Mouse (Mus musculus): ENCODE results near the gene Ldlrad3.
A peak's percentile ranks its signal among the peaks of the same experiment; 100 is the strongest.

Ldlrad3 gene

GRCm38 (mm10) chr2:101952951-101953361 is 233.2 kb downstream of the Ldlrad3 start:
- no peak for DNase-seq

GRCm38 (mm10) chr2:101950716-101951520 is 235.3 kb downstream of the Ldlrad3 start:
- DNase-seq: no peak

GRCm38 (mm10) chr2:101935006-101935405 is 251.2 kb downstream of the Ldlrad3 start:
- DNase-seq: no peak

GRCm38 (mm10) chr2:101933301-101933700 is 252.9 kb downstream of the Ldlrad3 start:
- no peak for DNase-seq

- DNase-seq: no peak
Observed at GRCm38 (mm10) chr2:101932169-101932936, 253.8 kb downstream of the Ldlrad3 start.

GRCm38 (mm10) chr2:101925591-101926188 is 260.5 kb downstream of the Ldlrad3 start:
- no peak for DNase-seq

- DNase-seq: no peak
Observed at GRCm38 (mm10) chr2:101925183-101925582, 261.0 kb downstream of the Ldlrad3 start.

- peak in 1 of 2 experiments; percentile 17 for DNase-seq
Observed at GRCm38 (mm10) chr2:101923181-101923580, 263.0 kb downstream of the Ldlrad3 start.

GRCm38 (mm10) chr2:101922302-101922701 is 263.9 kb downstream of the Ldlrad3 start:
- no peak for DNase-seq

- DNase-seq: no peak
Observed at GRCm38 (mm10) chr2:101920136-101920554, 266.0 kb downstream of the Ldlrad3 start.

GRCm38 (mm10) chr2:101918518-101918917 is 267.7 kb downstream of the Ldlrad3 start:
- no peak for DNase-seq

- no peak for DNase-seq
Observed at GRCm38 (mm10) chr2:101909326-101910080, 276.7 kb downstream of the Ldlrad3 start.

- no peak for DNase-seq
Observed at GRCm38 (mm10) chr2:101908773-101909172, 277.4 kb downstream of the Ldlrad3 start.

GRCm38 (mm10) chr2:101907386-101908022 is 278.7 kb downstream of the Ldlrad3 start:
- DNase-seq: no peak

- no peak for DNase-seq
Observed at GRCm38 (mm10) chr2:101906379-101906690, 279.9 kb downstream of the Ldlrad3 start.

GRCm38 (mm10) chr2:101905534-101906378 is 280.4 kb downstream of the Ldlrad3 start:
- peak; percentile 72 to 84 for DNase-seq

GRCm38 (mm10) chr2:101902196-101902595 is 284.0 kb downstream of the Ldlrad3 start:
- DNase-seq: no peak

Measured in lung, postnatal 4 days (tissue).